Mouse (Mus musculus): ENCODE measurements around the gene Robo2. TPM values are rescaled to one million over a fixed set of nuclear protein-coding genes. Genes with fewer than 3 reads are reported as not detected.

The Robo2 gene
- total and polyA plus RNA-seq, 3 experiments, result not detected

DNA sequence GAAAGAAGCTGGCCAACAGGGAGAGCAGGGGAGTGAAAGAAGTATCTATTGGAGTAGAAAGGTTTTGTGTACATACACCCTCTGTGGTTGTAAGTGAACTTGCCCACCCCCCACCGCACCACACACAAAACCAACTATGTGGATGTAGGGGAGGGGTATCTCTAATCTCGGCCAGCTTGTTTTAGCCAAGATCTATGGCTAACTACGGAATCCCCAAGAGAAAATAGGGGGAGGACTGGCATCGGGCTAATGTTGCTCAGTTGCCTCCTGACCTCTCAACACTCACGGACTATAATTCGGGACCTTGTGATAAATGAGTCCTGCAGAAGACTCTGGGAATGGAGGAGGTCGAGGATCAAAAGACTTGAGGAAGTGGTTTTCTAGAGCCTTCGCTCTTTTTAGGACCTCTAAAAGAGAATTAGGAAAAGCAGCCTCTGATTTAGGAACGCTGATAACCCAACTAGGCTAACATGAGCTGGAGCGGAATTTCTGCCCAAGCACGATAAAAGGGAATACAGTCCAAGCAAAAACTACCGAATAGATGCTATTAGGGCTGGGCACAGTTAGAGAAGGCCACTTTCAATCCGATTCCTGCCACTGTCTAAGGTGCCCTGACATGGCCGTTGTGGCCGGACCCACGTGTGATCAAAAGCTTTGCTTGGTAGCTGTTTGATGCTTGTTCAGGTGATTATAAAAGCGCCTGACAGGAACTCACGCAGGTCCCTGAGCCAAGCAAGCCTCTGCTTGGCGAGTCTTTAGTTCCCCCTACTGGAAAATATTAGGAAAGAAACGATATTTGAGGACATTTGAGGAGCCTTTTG, 1.1 kb upstream of the Robo2 start:
- Histone ChIP-seq H3K4me3 (ENCODE audit: control insufficient read depth in 1 of 2, insufficient read depth in 1 of 2, low read depth in 2 of 2, low read length in 2 of 2) (no peak overlapping the region), H3K9me3 (replicated peaks; ENCODE audit: insufficient read depth, low read length) (no peaks in the 10 kb centered on the region)
- TF ChIP-seq MAFK (IDR thresholded peaks at IDR 0.05; ENCODE audit: borderline replicate concordance, low read depth, low read length), result no peak
- no peak for TF ChIP-seq BHLHE40 (IDR thresholded peaks at IDR 0.05; ENCODE audit: borderline replicate concordance, low read depth, low read length)
- no peak; the same call in 1 of the 2 replicates for TF ChIP-seq RAD21 (IDR thresholded peaks at IDR 0.05; ENCODE audit: low read depth, low read length)
- no peak for TF ChIP-seq ZNF384 (IDR thresholded peaks at IDR 0.05; ENCODE audit: low read depth, low read length)
- TF ChIP-seq ELF1 (IDR thresholded peaks at IDR 0.05; ENCODE audit: low read depth, low read length), result no peak
- no peak for TF ChIP-seq EP300 (IDR thresholded peaks at IDR 0.05; ENCODE audit: low read depth in 1 of 2, low read length in 2 of 2)
- no peak for TF ChIP-seq MYB (IDR thresholded peaks at IDR 0.05; ENCODE audit: low read depth, low read length)
- no peak for TF ChIP-seq MAZ (IDR thresholded peaks at IDR 0.05; ENCODE audit: low read depth, low read length)
- TF ChIP-seq ETS1 (IDR thresholded peaks at IDR 0.05; ENCODE audit: low read depth, low read length), result no peak
- TF ChIP-seq MEF2A (IDR thresholded peaks at IDR 0.05; ENCODE audit: extremely low read depth, insufficient replicate concordance, low read depth, low read length, poor library complexity, severe bottlenecking), result no peak
- TF ChIP-seq HCFC1 (IDR thresholded peaks at IDR 0.05; ENCODE audit: low read depth, low read length), result no peak
- TF ChIP-seq RCOR1 (IDR thresholded peaks at IDR 0.05; ENCODE audit: low read depth, low read length), result no peak

DNA sequence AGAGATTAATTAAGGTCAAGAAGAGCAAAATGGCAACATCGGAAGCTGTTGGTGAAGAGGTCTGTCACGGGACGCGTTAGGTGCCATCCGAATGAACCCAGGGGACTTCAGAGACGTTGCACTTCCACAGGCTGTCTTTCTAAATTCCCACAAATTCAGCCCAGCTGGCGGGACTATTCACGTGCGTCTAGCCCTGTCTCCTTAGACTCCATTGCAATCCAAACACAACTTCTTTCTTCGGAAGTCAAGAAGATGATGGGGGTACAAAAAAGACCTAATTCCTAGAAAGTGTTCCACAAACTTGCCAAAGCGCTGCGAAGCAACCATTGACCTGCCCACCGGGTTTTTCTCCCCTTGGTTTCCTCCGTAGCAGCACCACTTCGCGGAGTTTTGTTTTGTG, 604 bp downstream of the Robo2 start:
- no peaks in the 10 kb centered on the region for H3K79me2 ChIP-seq (ENCODE audit: control insufficient read depth, insufficient read depth, low read length, poor library complexity)
- no peaks in the 10 kb centered on the region for H3K9me3 ChIP-seq (replicated peaks; ENCODE audit: insufficient read depth, low read length)
- no peak overlapping the region for H3K4me3 ChIP-seq (ENCODE audit: control insufficient read depth in 1 of 2, insufficient read depth in 1 of 2, low read depth in 2 of 2, low read length in 2 of 2)
- TF ChIP-seq MYC (IDR thresholded peaks at IDR 0.05; ENCODE audit: low read depth, low read length) (no peak), MAX (IDR thresholded peaks at IDR 0.05; ENCODE audit: low read length) (no peak), ZMIZ1 (IDR thresholded peaks at IDR 0.05; ENCODE audit: low read depth, low read length) (no peak), TCF12 (IDR thresholded peaks at IDR 0.05; ENCODE audit: low read depth, low read length) (no peak), MAZ (IDR thresholded peaks at IDR 0.05; ENCODE audit: low read depth, low read length) (no peak), JUND (IDR thresholded peaks at IDR 0.05; ENCODE audit: low read depth, low read length) (no peak), ELF1 (IDR thresholded peaks at IDR 0.05; ENCODE audit: low read depth, low read length) (no peak), CHD2 (IDR thresholded peaks at IDR 0.05; ENCODE audit: low read length) (no peak), GABPA (IDR thresholded peaks at IDR 0.05; ENCODE audit: low read depth, low read length) (no peak), NRF1 (IDR thresholded peaks at IDR 0.05; ENCODE audit: insufficient read depth, low read depth, low read length, poor library complexity, severe bottlenecking) (no peak), ZKSCAN1 (IDR thresholded peaks at IDR 0.05; ENCODE audit: low read depth, low read length) (no peak), ETS1 (IDR thresholded peaks at IDR 0.05; ENCODE audit: low read depth, low read length) (no peak), USF1 (IDR thresholded peaks at IDR 0.05; ENCODE audit: low read depth, low read length) (no peak), CHD1 (IDR thresholded peaks at IDR 0.05; ENCODE audit: low read depth, low read length) (no peak), RCOR1 (IDR thresholded peaks at IDR 0.05; ENCODE audit: low read depth, low read length) (no peak), USF2 (IDR thresholded peaks at IDR 0.05; ENCODE audit: borderline replicate concordance in 1 of 2, insufficient read depth in 1 of 2, low read depth in 1 of 2, low read length in 2 of 2) (no peak), CTCF (IDR thresholded peaks at IDR 0.05 in 2 of 3, conservative IDR thresholded peaks at IDR 0.05 in 1 of 3; ENCODE audit: control insufficient read depth in 1 of 3, insufficient read depth in 1 of 3, low read depth in 2 of 3, low read length in 3 of 3, poor library complexity in 1 of 3, severe bottlenecking in 1 of 3) (no peak), HCFC1 (IDR thresholded peaks at IDR 0.05; ENCODE audit: low read depth, low read length) (no peak)
- no peaks in the 10 kb centered on the region for H3K4me1 ChIP-seq (ENCODE audit: control insufficient read depth in 1 of 2, insufficient read depth in 2 of 2, low read length in 2 of 2)
- H3K27ac ChIP-seq (ENCODE audit: control insufficient read depth, low read depth, low read length), result no peak overlapping the region
- no peaks in the 10 kb centered on the region for H3K36me3 ChIP-seq (ENCODE audit: control insufficient read depth in 1 of 2, insufficient read depth in 2 of 2, low read length in 2 of 2)
- H3K9ac ChIP-seq (ENCODE audit: control insufficient read depth, low read depth, low read length, poor library complexity, severe bottlenecking), result no peak overlapping the region
- H3K27me3 ChIP-seq (ENCODE audit: control insufficient read depth in 1 of 2, insufficient read depth in 2 of 2, low read length in 2 of 2), result no peaks in the 10 kb centered on the region
- DNase-seq (ENCODE audit: low read depth, low spot score), result no peak

More for the DNA sequence above, 1.1 kb upstream of the Robo2 start:
- H3K79me2 ChIP-seq (ENCODE audit: control insufficient read depth, insufficient read depth, low read length, poor library complexity), result no peaks in the 10 kb centered on the region
- H3K36me3 ChIP-seq (ENCODE audit: control insufficient read depth in 1 of 2, insufficient read depth in 2 of 2, low read length in 2 of 2), result no peaks in the 10 kb centered on the region
- H3K27ac ChIP-seq (ENCODE audit: control insufficient read depth, low read depth, low read length), result no peak overlapping the region
- no peaks in the 10 kb centered on the region for H3K4me1 ChIP-seq (ENCODE audit: control insufficient read depth in 1 of 2, insufficient read depth in 2 of 2, low read length in 2 of 2)
- no peak overlapping the region for H3K9ac ChIP-seq (ENCODE audit: control insufficient read depth, low read depth, low read length, poor library complexity, severe bottlenecking)
- no peak for DNase-seq (ENCODE audit: low read depth, low spot score)
- H3K27me3 ChIP-seq (ENCODE audit: control insufficient read depth in 1 of 2, insufficient read depth in 2 of 2, low read length in 2 of 2), result no peaks in the 10 kb centered on the region

All from MEL (cell line).